Mouse (Mus musculus) kidney, embryonic 16.5 days (tissue): Measurements from ENCODE around the gene Smim4. TPM values are rescaled to one million over a fixed set of nuclear protein-coding genes. Genes with fewer than 3 reads are reported as not detected.

ENCODE experiments used
- ATAC-seq: fragments of 200-750 bp; cut with Nextera tagmentation; 2 replicates; pipeline ENCODE4 v1.8.0; 2017; ENCODE audit warnings: moderate TSS enrichment; ENCODE audit not compliant: low FRiP score, low TSS enrichment
- H3K27ac ChIP-seq: fragments of 300-500 bp; sonication (generic); 2 replicates; pipeline ENCODE4 v1.5.1; 2014; ENCODE audit warnings: low read length
- H3K27me3 ChIP-seq: fragments of 300-500 bp; sonication (generic); 2 replicates; pipeline ENCODE4 v1.6.1; 2014; ENCODE audit warnings: low read length, control low read depth, mixed read lengths; ENCODE audit not compliant: insufficient read depth
- H3K36me3 ChIP-seq: fragments of 300-500 bp; sonication (generic); 2 replicates; pipeline ENCODE4 v1.6.1; 2014; ENCODE audit warnings: low read length, control low read depth, mixed read lengths; ENCODE audit not compliant: insufficient read depth
- H3K4me1 ChIP-seq: fragments of 300-500 bp; sonication (generic); 2 replicates; pipeline ENCODE4 v1.6.1; 2014; ENCODE audit warnings: low read length, control low read depth, mixed read lengths; ENCODE audit not compliant: insufficient read depth
- H3K4me2 ChIP-seq: fragments of 300-500 bp; sonication (generic); replicated peaks from 2 replicates; pipeline ENCODE4 v1.6.1; 2014; ENCODE audit warnings: low read depth, low read length
- H3K4me3 ChIP-seq: fragments of 300-500 bp; sonication (generic); 2 replicates; pipeline ENCODE4 v1.5.1; 2014; ENCODE audit warnings: mild to moderate bottlenecking, low read length
- H3K9ac ChIP-seq: fragments of 300-500 bp; sonication (generic); replicated peaks from 2 replicates; pipeline ENCODE4 v1.6.1; 2014; ENCODE audit warnings: low read length
- H3K9me3 ChIP-seq: fragments of 300-500 bp; sonication (generic); 2 replicates; pipeline ENCODE4 v1.6.1; 2016; ENCODE audit warnings: low read length, control low read depth
- WGBS: fragments of 180-500 bp; shearing (Covaris S2); extraction: QIAGEN DNeasy Blood & Tissue Kit; methylation state at CpG from one replicate; pipeline ENCODE4 v1.1.7; 2014; 5-methylcytosine and 5-hydroxymethylcytosine counted together
- polyA plus RNA-seq: library from polyadenylated mRNA; unstranded; fragments of >200 nt; fragmentation: Nextera tagmentation; extraction: Ambion mirVana; gene quantifications from 2 replicates; pipeline ENCODE4 v1.2.1, GENCODE M21; 2015

Gene Smim4
- polyA plus RNA-seq, 1 experiment from 2014 or later = 105 TPM

DNA sequence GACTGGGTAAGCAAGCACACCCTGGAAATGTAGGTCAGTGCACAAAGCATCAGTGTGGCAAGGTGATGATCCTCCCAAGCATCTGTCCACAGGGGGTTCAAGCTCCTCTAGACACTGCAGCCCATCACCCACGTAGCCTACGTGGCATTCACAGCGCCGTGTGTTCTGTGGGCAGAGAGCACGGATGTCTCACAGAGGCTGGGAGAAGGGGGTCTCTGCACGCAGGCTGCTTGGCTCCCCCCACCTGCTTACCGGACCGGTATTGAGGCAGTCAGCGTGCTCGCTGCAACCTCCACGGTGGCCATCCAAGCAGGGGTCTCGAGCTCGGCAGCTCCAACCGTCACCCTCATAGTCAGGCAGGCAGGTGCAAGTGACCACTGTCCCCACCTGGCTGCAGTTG lies 12.3 kb upstream of the Smim4 start:
- 95% methylated on average over 14 of the region's 14 CpGs for WGBS
- ATAC-seq = no peak
- peaks cover 64% of the 10 kb centered on the region for H3K36me3 ChIP-seq
- no peak overlapping the region for H3K4me2 ChIP-seq
- no peak overlapping the region for H3K27ac ChIP-seq
- no peaks in the 10 kb centered on the region for H3K27me3 ChIP-seq
- H3K9ac ChIP-seq = no peak overlapping the region
- H3K4me3 ChIP-seq = no peak overlapping the region
- H3K4me1 ChIP-seq = peaks cover 18% of the 10 kb centered on the region
- H3K9me3 ChIP-seq = 0 out of 2 replicates have a peak, but pooled peaks cover 5% of the 10 kb centered on the region

DNA sequence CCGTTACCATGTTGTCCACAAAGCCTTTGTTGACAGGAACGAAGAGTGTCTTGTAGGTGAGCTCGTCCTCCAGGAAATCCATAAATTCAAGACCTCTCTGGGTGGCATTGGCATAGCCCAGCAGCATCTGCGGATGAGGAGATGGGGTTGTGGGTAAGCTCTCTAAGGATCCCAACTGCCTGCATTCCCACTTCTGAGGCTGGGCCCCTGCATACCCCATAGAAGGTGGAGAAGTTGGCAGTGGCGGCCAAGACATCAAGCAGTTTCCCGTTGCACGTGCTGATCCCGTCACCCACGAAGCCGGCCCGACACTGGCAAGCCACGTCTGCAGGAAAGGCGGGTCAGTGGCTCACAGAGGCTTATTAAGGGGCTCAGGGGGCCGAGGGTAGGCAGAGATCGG lies 11.4 kb upstream of the Smim4 start:
- no peak for ATAC-seq
- no peak overlapping the region for H3K4me2 ChIP-seq
- WGBS = 88% methylated on average over 15 of the region's 15 CpGs
- H3K4me3 ChIP-seq = no peak overlapping the region
- no peak overlapping the region for H3K9ac ChIP-seq
- no peaks in the 10 kb centered on the region for H3K27me3 ChIP-seq
- no peak overlapping the region for H3K27ac ChIP-seq
- H3K36me3 ChIP-seq = peaks cover 73% of the 10 kb centered on the region
- peaks cover 18% of the 10 kb centered on the region for H3K4me1 ChIP-seq
- 0 out of 2 replicates have a peak, but pooled peaks cover 5% of the 10 kb centered on the region for H3K9me3 ChIP-seq

DNA sequence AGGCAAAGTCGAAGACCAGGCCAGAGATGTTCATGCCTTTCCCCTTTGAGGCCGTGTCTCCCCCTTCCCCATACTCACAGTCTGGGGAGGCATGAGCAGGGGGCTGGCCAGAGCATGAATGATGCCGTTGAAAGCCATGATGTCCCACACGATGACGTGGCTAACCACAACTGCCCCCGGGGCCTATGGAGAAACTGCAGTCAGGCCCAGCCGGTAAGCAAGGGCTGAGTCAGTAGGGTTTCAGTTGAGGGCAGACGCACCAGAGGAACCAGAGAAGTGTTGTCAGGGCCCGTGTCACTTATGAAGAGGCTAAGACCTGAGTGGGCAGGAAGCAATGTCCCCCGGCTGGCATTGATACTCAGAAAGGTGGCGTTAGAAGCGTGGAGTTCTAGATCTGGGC lies 10.9 kb upstream of the Smim4 start:
- Histone ChIP-seq H3K27me3 (no peaks in the 10 kb centered on the region), H3K4me1 (peaks cover 18% of the 10 kb centered on the region), H3K9me3 (0 out of 2 replicates have a peak, but pooled peaks cover 5% of the 10 kb centered on the region), H3K27ac (no peak overlapping the region), H3K4me3 (no peak overlapping the region), H3K4me2 (no peak overlapping the region), H3K36me3 (peaks cover 78% of the 10 kb centered on the region), H3K9ac (no peak overlapping the region)
- WGBS = 87% methylated on average over 12 of the region's 12 CpGs
- no peak for ATAC-seq

DNA sequence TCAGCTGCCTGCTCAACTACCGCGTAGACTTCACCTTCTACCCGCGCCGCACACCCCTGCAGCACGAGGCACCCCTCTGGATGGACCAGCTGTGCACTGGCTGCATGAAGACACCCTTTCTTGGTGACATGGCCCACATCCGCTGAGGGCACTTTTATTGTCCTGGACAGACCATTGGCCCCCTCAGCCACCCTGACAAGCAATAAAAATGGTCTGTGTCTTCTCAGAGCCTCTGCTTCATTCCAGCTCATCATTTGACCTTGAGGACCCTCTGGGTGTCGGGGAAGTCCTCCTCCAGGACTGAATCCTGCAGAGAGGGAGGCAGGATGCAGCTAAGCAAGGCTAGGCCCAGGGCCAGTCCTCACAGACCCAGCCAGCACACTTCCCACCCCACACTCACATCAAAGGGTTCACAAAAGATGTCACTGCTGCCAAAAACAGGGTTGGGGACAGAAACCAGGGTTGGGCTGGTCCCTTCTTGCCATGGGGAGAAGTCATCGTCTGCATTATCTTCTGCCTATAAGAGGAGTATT lies 10.2 kb upstream of the Smim4 start:
- H3K27me3 ChIP-seq = no peaks in the 10 kb centered on the region
- peaks cover 79% of the 10 kb centered on the region for H3K36me3 ChIP-seq
- H3K9me3 ChIP-seq = 0 out of 2 replicates have a peak, but pooled peaks cover 5% of the 10 kb centered on the region
- H3K9ac ChIP-seq = no peak overlapping the region
- H3K27ac ChIP-seq = no peak overlapping the region
- H3K4me1 ChIP-seq = peaks cover 21% of the 10 kb centered on the region
- no peak for ATAC-seq
- H3K4me2 ChIP-seq = no peak overlapping the region
- 88% methylated on average over 9 of the region's 9 CpGs for WGBS
- H3K4me3 ChIP-seq = no peak overlapping the region

DNA sequence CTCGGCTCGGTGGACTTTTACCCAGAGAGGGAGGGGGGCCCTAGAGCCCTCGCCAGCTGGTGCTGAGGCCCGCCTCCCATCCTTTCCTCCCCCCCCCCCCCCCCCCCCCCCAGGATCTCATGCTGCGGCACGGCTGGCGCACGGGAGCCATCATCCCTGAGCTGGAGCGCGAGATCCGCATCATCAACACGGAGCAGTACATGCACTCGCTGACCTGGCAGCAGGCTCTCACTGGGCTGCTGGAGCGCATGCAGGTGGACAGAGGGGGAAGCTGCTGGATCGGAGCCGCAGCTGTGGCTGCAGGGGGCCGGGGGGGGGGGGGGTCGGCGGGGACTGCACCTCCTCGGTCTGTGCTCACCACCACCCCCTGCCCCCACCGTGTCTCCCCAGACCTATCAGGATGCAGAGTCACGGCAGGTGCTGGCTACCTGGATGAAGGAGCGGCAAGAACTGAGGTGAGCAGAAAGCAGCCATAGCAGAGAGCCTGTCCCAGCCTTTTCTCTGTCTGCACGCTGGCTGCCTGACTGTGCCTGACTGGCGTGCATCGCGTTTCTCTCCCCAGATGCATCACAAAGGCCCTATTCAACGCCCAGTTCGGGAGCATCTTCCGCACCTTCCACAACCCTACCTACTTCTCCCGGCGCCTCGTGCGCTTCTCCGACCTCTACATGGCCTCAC lies 9.6 kb upstream of the Smim4 start:
- Histone ChIP-seq H3K4me2 (no peak overlapping the region), H3K9me3 (0 out of 2 replicates have a peak, but pooled peaks cover 5% of the 10 kb centered on the region), H3K9ac (no peak overlapping the region), H3K27ac (peak overlapping the region; percentile 82; the same call in 1 of the 2 replicates), H3K4me3 (no peak overlapping the region), H3K36me3 (peaks cover 78% of the 10 kb centered on the region), H3K27me3 (no peaks in the 10 kb centered on the region), H3K4me1 (peaks cover 27% of the 10 kb centered on the region)
- whole genome bisulfite sequencing = 75% methylated on average over 30 of the region's 35 CpGs
- ATAC-seq = no peak

DNA sequence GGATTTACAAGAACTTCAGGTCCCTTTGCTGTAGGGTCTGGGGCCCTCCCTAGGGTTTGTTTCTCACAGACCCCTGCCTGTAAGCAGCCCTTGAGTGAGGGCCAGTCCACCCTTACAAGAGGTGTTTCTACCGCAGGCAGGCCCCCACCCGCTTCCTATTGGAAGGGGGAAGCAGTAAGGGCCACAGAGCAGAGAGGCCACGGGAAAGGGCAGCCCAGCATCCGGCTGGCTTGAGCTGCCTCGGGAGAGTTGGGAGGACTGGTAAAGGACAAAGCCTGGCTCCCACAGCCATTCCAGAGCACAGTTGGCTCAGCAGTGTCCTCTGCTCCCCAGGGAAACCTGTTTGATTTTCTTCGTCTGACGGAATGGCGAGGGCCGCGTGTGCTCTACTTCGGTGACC lies 9.0 kb upstream of the Smim4 start:
- H3K4me2 ChIP-seq = no peak overlapping the region
- H3K9me3 ChIP-seq = 0 out of 2 replicates have a peak, but pooled peaks cover 5% of the 10 kb centered on the region
- H3K36me3 ChIP-seq = peaks cover 72% of the 10 kb centered on the region
- no peaks in the 10 kb centered on the region for H3K27me3 ChIP-seq
- H3K27ac ChIP-seq = peak overlapping the region; percentile 82
- no peak overlapping the region for H3K4me3 ChIP-seq
- no peak overlapping the region; the same call in 1 of the 2 replicates for H3K9ac ChIP-seq
- no peak for ATAC-seq
- H3K4me1 ChIP-seq = peaks cover 33% of the 10 kb centered on the region
- WGBS = 65% methylated on average over 11 of the region's 11 CpGs

DNA sequence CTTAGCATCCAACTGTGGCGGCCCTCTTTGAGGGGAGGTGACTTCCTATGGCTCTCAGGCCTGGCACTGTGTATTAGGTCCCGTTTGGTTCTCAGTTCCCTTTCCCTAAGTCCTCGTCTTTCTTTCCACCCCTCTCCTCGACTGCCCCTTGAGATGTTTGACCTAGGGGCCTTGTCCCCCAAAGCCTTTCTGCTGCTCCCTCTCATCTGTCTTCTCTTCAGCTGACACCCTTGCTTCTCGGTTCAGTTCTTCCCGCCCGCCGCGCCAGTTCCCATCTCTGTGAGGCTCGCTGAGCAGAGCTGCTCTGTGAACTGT lies 8.5 kb upstream of the Smim4 start:
- Histone ChIP-seq H3K27ac (peak overlapping the region; percentile 82), H3K27me3 (no peaks in the 10 kb centered on the region)

DNA sequence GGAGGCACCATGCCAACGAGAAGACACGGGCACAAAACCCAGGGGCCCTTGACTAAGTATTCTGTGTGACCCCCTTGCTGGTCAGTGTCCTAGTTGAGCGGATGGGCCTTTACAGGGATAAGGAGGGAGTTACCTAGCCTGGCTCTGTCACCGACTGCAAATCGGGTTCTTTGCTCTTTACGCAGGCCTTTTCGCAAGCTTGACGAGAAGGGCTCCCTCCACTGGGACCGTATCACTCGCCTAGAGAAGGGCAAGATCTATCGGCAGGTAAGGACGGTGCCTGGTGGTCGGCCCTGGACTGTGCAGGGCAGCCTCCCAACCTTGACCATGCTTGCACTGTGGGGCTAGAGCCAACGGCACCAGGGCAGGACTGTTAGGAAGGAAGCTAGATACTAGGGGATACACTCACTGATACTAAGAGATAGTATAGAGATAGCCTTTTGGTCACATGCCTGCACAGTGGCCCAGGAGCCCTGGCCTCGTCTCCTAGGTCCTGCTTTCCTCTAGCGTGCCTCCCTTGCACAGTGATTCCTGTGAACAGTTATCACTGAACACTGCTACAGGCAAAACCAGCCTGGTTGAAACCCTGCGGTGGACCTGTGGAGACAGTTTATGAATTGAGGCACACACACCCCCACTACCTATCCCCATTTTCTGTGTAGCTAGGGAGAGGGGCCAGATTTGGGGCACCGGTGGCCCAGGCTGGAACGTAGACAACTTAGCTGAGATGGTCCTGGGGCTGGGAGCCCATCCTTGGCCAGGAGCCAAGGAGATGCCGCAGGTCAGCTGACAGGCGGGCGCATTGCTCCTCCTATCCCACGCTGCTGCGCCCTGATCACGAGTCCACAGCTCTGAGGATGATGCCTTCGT lies 7.9 kb upstream of the Smim4 start:
- Histone ChIP-seq H3K27ac (peak overlapping the region; percentile 82), H3K9me3 (no peaks in the 10 kb centered on the region), H3K4me3 (no peak overlapping the region), H3K9ac (no peak overlapping the region), H3K4me2 (no peak overlapping the region), H3K27me3 (no peaks in the 10 kb centered on the region), H3K36me3 (peaks cover 60% of the 10 kb centered on the region), H3K4me1 (peaks cover 44% of the 10 kb centered on the region)
- no peak for ATAC-seq
- 92% methylated on average over 26 of the region's 26 CpGs for WGBS

More for the DNA sequence above, 8.5 kb upstream of the Smim4 start:
- H3K4me3 ChIP-seq = no peak overlapping the region
- peaks cover 38% of the 10 kb centered on the region for H3K4me1 ChIP-seq
- 67% methylated on average over 10 of the region's 10 CpGs for WGBS
- H3K4me2 ChIP-seq = no peak overlapping the region
- no peak for ATAC-seq
- H3K9ac ChIP-seq = no peak overlapping the region
- H3K36me3 ChIP-seq = peaks cover 66% of the 10 kb centered on the region
- H3K9me3 ChIP-seq = 0 out of 2 replicates have a peak, but pooled peaks cover under 1% of the 10 kb centered on the region

DNA sequence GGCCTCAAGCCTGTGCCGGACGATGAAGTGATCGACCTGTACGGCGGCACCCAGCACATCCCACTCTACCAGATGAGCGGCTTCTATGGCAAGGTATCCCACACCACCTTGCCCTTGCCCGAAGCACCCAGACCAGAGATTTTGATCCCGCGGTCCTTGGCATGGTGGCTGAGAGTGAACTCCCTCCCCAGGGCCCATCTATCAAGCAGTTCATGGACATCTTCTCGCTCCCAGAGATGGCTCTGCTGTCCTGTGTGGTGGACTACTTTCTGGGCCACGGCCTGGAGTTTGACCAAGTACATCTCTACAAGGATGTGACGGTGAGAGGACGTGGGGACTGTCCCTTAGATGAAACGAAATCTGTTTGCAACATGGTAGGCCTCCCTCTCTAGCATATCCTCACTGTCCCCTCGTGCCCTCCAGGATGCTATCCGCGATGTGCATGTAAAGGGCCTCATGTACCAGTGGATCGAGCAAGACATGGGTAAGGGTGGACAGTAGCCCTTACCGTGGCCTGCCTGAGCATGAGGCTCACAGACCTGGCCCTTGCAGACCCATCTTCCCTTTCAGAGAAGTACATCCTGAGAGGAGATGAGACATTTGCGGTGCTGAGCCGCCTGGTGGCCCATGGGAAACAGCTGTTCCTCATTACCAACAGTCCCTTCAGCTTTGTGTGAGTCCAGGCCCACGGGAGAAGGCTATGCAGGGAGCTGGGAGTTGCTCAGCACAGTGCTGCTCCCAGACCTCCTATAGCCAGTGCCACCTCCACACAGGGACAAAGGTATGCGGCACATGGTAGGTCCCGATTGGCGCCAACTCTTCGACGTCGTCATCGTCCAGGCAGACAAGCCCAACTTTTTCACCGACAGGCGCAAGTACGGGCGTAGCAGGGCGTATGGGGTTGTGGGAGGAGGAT lies 7.0 kb upstream of the Smim4 start:
- Histone ChIP-seq H3K36me3 (peaks cover 59% of the 10 kb centered on the region), H3K9ac (no peak overlapping the region), H3K27ac (no peak overlapping the region), H3K27me3 (no peaks in the 10 kb centered on the region), H3K4me3 (no peak overlapping the region), H3K4me2 (no peak overlapping the region), H3K9me3 (no peaks in the 10 kb centered on the region), H3K4me1 (peaks cover 44% of the 10 kb centered on the region)
- ATAC-seq = no peak
- WGBS = 94% methylated on average over 34 of the region's 34 CpGs
